Mouse (Mus musculus) bone marrow, adult 2 months (tissue): ENCODE data around the gene Dgkz. TPM values are rescaled to one million over a fixed set of nuclear protein-coding genes. Genes with fewer than 3 reads are reported as not detected.

Source experiments
- H3K27ac ChIP-seq: fragments of 200-500 bp; 2 replicates; pipeline ENCODE4 v1.5.1; 2012; ENCODE audit warnings: low read depth, mild to moderate bottlenecking, control low read depth, inconsistent platforms, low read length; ENCODE audit not compliant: control insufficient read depth, poor library complexity, insufficient read depth
- H3K4me1 ChIP-seq: fragments of 200-500 bp; 2 replicates; pipeline ENCODE4 v1.6.1; 2011; ENCODE audit warnings: low read length; ENCODE audit not compliant: control insufficient read depth, insufficient read depth
- H3K4me3 ChIP-seq: fragments of 200-500 bp; replicated peaks from 2 replicates; pipeline ENCODE3; 2011; ENCODE audit warnings: mild to moderate bottlenecking, low read depth, low read length, control low read depth; ENCODE audit not compliant: control insufficient read depth
- CTCF ChIP-seq: fragments of 200-500 bp; IDR thresholded peaks from 2 replicates; pipeline ENCODE4 v1.5.1; 2011; ENCODE audit warnings: low read length, control low read depth; ENCODE audit not compliant: control insufficient read depth, insufficient read depth
- POLR2A ChIP-seq: fragments of 200-500 bp; IDR thresholded peaks from 2 replicates; pipeline ENCODE4 v1.6.1; 2011; ENCODE audit warnings: low read depth, mild to moderate bottlenecking, control low read depth, low read length, borderline replicate concordance; ENCODE audit not compliant: control insufficient read depth
- WGBS: fragments of 180-500 bp; shearing (Covaris S2); methylation state at CpG from one replicate; pipeline ENCODE4 v1.1.7; 2018; 5-methylcytosine and 5-hydroxymethylcytosine counted together
- polyA plus RNA-seq: library from polyadenylated mRNA; stranded (reverse); fragments of >200 nt; gene quantifications from 2 replicates; pipeline ENCODE4 v1.2.4, GENCODE M21; 2011; ENCODE audit warnings: low replicate concordance; ENCODE audit not compliant: missing spikeins, insufficient read depth, insufficient read length

The Dgkz gene
- polyA plus RNA-seq, 1 experiment, result 229 TPM

DNA sequence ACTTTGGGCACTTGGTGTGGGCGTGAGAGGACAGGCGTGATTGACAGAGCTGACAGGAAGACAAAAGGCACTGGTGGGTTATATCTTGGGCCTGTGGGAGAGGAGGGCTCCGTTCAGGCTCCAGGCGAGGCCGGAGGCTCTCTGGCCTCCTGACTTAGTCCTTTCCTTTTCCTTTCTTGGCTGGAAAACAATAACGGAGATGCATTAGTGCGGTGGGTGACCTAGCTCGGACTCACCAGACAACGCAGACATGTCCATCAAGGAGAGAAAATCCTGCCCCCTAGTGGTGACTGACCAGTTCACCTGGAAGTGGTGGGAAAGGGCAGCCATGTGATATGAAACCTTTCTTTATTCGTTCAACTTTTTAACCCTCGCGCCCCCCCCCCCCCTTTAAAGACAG, 45.7 kb downstream of the Dgkz start:
- H3K4me1 ChIP-seq, result peaks cover 1% of the 10 kb centered on the region; the same call in 1 of the 2 replicates
- peak; percentile 76 for TF ChIP-seq CTCF
- TF ChIP-seq POLR2A, result no peak
- WGBS, result 21% methylated on average over 12 of the region's 12 CpGs
- H3K27ac ChIP-seq, result no peak overlapping the region
- no peak overlapping the region for H3K4me3 ChIP-seq

DNA sequence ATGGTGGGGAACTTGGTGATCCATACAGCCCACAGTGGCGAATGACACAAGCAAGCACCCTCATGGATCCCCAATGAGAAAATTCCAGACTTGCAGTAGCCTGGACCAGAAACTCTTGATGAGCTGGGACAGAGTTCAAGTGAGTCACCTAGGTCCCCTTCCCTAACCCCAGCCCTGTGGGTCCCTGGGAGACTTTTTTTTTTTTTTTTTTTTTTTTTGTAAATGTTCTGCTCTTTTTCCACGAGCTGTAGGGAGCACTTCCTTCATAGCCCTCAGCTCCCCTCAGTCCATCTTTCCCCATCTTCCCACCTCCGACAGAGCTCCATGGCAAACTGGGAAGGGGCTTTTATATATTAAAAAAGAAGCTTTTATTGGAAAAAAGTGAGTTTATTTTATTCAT, 46.2 kb downstream of the Dgkz start:
- no peak overlapping the region for H3K4me3 ChIP-seq
- 61% methylated on average over 3 of the region's 3 CpGs for WGBS
- H3K27ac ChIP-seq, result no peak overlapping the region
- TF ChIP-seq POLR2A (no peak), CTCF (no peak)
- peaks cover 1% of the 10 kb centered on the region; the same call in 1 of the 2 replicates for H3K4me1 ChIP-seq

GRCm38 (mm10) chr2:91928534-91929350, 46.9 kb downstream of the Dgkz start:
- Histone ChIP-seq H3K4me3 (no peak overlapping the region), H3K4me1 (peaks cover 2% of the 10 kb centered on the region; the same call in 1 of the 2 replicates), H3K27ac (no peak overlapping the region)
- no peak for TF ChIP-seq POLR2A
- TF ChIP-seq CTCF, result no peak
- WGBS, result 79% methylated on average over 23 of the region's 23 CpGs

DNA sequence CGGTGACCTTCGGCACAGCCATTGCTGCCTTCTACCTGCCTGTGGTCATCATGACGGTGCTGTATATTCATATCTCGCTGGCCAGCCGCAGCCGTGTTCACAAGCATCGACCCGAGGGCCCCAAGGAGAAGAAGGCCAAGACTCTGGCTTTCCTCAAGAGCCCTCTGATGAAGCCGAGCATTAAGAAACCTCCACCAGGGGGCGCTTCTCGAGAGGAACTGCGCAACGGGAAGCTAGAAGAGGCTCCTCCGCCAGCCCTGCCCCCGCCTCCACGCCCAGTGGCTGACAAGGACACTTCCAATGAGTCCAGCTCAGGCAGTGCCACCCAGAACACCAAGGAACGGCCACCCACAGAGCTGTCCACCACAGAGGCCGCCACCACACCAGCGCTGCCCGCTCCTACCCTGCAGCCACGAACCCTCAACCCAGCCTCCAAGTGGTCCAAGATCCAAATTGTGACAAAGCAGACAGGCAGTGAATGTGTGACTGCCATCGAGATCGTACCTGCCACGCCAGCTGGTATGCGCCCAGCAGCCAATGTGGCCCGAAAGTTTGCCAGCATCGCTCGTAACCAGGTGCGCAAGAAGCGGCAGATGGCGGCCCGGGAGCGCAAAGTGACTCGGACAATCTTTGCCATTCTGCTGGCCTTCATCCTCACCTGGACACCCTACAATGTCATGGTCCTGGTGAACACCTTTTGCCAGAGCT, 47.7 kb downstream of the Dgkz start:
- TF ChIP-seq CTCF (peak; percentile 69), POLR2A (no peak)
- WGBS, result 42% methylated on average over 34 of the region's 34 CpGs
- Histone ChIP-seq H3K4me3 (no peak overlapping the region), H3K4me1 (peaks cover 5% of the 10 kb centered on the region; the same call in 1 of the 2 replicates), H3K27ac (no peak overlapping the region)

DNA sequence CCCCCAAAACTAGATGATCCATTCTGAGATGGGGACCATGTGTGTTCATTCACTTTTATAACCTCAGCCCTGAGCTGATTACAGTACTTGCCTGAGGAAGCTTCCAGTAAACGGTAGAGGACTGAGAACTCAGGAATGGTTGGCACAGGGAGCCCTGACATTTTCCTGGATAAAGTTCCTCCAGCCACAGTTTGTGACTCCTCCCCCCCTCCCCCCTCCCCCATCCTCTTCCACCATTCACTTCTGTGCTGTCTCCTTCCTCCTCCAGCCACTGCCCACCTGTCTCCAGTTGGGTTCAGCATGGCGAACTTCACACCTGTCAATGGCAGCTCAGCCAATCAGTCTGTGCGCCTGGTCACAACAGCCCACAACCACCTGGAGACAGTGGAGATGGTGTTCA, 48.7 kb downstream of the Dgkz start, which contains the start of gene Chrm4:
Gene Chrm4, plus strand, starts transcription at position 301 of the 400 bp plus-strand sequence.
- H3K27ac ChIP-seq, result no peak within 1 kb of the TSS
- no peak within 1 kb of the TSS for H3K4me3 ChIP-seq
- peaks cover 5% of the 10 kb centered on the region; the same call in 1 of the 2 replicates for H3K4me1 ChIP-seq
- WGBS, result 83% methylated on average over 3 of the region's 3 CpGs
- no peak for TF ChIP-seq CTCF
- no peak for TF ChIP-seq POLR2A

GRCm38 (mm10) chr2:91925442-91925841, 50.2 kb downstream of the Dgkz start:
- H3K27ac ChIP-seq, result no peak overlapping the region
- H3K4me3 ChIP-seq, result no peak overlapping the region
- H3K4me1 ChIP-seq, result peaks cover 5% of the 10 kb centered on the region; the same call in 1 of the 2 replicates
- 59% methylated on average over 15 of the region's 15 CpGs for WGBS
- TF ChIP-seq CTCF (no peak), POLR2A (no peak)

GRCm38 (mm10) chr2:91924726-91925125, 50.9 kb downstream of the Dgkz start:
- Histone ChIP-seq H3K4me3 (no peak overlapping the region), H3K4me1 (peaks cover 5% of the 10 kb centered on the region; the same call in 1 of the 2 replicates), H3K27ac (no peak overlapping the region)
- WGBS, result 76% methylated on average over 1 of the region's 1 CpGs
- TF ChIP-seq POLR2A (no peak), CTCF (no peak)
